Mouse (Mus musculus) ES-E14 (cell line): ENCODE data around the gene Lrrc28. TPM values are rescaled to one million over a fixed set of nuclear protein-coding genes. Genes with fewer than 3 reads are reported as not detected.
"Not testable (repeated sequence)": the region's sequence is repeated elsewhere in the genome, so short reads cannot be mapped to it uniquely, and the experiment has no call there.

Source experiments
- DNase-seq: peaks from one replicate; pipeline ENCODE4 v3.0.0-alpha.2; 2013; ENCODE audit warnings: low read depth, low spot score
- H3K27ac ChIP-seq: 2 replicates; pipeline ENCODE4 v1.5.1; 2012; ENCODE audit warnings: low read depth, mild to moderate bottlenecking, low read length, moderate library complexity, mixed read lengths; ENCODE audit not compliant: poor library complexity, insufficient read depth, severe bottlenecking
- H3K36me3 ChIP-seq: 2 replicates; pipeline ENCODE4 v1.6.1; 2012; ENCODE audit warnings: mild to moderate bottlenecking, low read length, moderate library complexity, mixed read lengths; ENCODE audit not compliant: control insufficient read depth, poor library complexity, insufficient read depth, severe bottlenecking
- H3K4me1 ChIP-seq, 2 experiments: fragments of 150-350 bp in 1 of 2; sonication (generic) in 1 of 2; 2 replicates each; pipeline ENCODE4 v1.6.1; 2012; ENCODE audit warnings: low read length in 2 of 2, mild to moderate bottlenecking in 1 of 2, mixed read lengths in 1 of 2; ENCODE audit not compliant: control insufficient read depth in 2 of 2, insufficient read depth in 2 of 2, poor library complexity in 1 of 2
- H3K4me3 ChIP-seq, 2 experiments: fragments of 150-350 bp in 1 of 2; sonication (generic) in 1 of 2; 2 replicates each; pipeline ENCODE4 v1.5.1; 2012; ENCODE audit warnings: low read length in 2 of 2, low read depth in 1 of 2, mild to moderate bottlenecking in 1 of 2, mixed read lengths in 1 of 2; ENCODE audit not compliant: insufficient read depth in 1 of 2, poor library complexity in 1 of 2, severe bottlenecking in 1 of 2
- H3K9ac ChIP-seq: 2 replicates; pipeline ENCODE4 v1.6.1; 2012; ENCODE audit warnings: low read depth, mild to moderate bottlenecking, low read length, mixed read lengths; ENCODE audit not compliant: poor library complexity, insufficient read depth, severe bottlenecking
- H3K9me3 ChIP-seq: fragments of 150-350 bp; sonication (generic); 2 replicates; pipeline ENCODE4 v1.6.1; 2012; ENCODE audit warnings: low read depth, mild to moderate bottlenecking, low read length; ENCODE audit not compliant: control insufficient read depth, insufficient read depth
- CHD2 ChIP-seq: IDR thresholded peaks from 2 replicates; pipeline ENCODE4 v1.6.1; 2014; ENCODE audit warnings: mild to moderate bottlenecking, low read depth, low read length, inconsistent platforms
- HCFC1 ChIP-seq: IDR thresholded peaks from 2 replicates; pipeline ENCODE4 v1.6.1; 2012; ENCODE audit warnings: low read length, inconsistent platforms, borderline replicate concordance; ENCODE audit not compliant: insufficient read depth
- MAFK ChIP-seq: IDR thresholded peaks from 2 replicates; pipeline ENCODE4 v1.6.1; 2014; ENCODE audit warnings: mild to moderate bottlenecking, low read depth, low read length, inconsistent platforms; ENCODE audit not compliant: insufficient read depth
- ZC3H11A ChIP-seq: IDR thresholded peaks from 2 replicates; pipeline ENCODE4 v1.6.1; 2012; ENCODE audit warnings: low read depth, mild to moderate bottlenecking, inconsistent platforms, low read length, borderline replicate concordance
- ZNF384 ChIP-seq: IDR thresholded peaks from 2 replicates; pipeline ENCODE4 v1.6.1; 2012; ENCODE audit warnings: low read depth, low read length, inconsistent platforms
- in situ Hi-C, 2 experiments: fragments of 600-800 bp; cut with MboI; formaldehyde crosslinking; loops; one replicate each; pipeline ENCODE4 v1.15.1; 2025; ENCODE audit warnings: low sequenced_read_pairs in 2 of 2, inconsistent platforms in 1 of 2; ENCODE audit not compliant: unreplicated experiment in 2 of 2
- total RNA-seq: library from RNA; depleted of rRNA; stranded (reverse); fragments of 300-350 nt; gene quantifications from 2 replicates; pipeline ENCODE4 v1.2.3, GENCODE M21; 2012

Gene Lrrc28
- total RNA-seq, 1 experiment = 25.0 TPM

DNA sequence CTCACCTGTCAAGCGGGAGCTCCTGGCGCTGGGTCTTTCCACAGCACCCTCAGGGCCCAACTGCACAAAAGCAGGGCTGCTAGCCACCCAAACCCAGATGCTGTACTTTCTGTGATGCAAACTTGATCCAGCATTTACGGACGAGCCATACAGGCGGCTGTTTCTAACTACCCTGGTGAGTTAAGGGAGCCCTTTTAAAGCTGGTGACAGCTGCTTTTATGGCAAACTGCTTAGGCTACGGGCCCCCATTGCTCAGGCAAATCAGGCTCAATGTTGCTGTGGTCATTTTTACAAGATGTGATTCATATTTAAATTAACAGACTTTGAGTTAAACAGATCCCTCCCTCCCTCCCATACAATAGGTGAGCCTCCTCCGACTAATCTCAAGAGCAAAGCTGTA lies 121.7 kb downstream of the Lrrc28 start:
- DNase-seq = no peak
- Histone ChIP-seq H3K9ac (no peak overlapping the region), H3K4me1 (no peaks in the 10 kb centered on the region), H3K27ac (no peak overlapping the region), H3K9me3 (no peaks in the 10 kb centered on the region), H3K36me3 (peaks cover 1% of the 10 kb centered on the region; the same call in 1 of the 2 replicates), H3K4me3 (no peak overlapping the region)
- TF ChIP-seq ZC3H11A (no peak), HCFC1 (no peak), CHD2 (no peak), ZNF384 (no peak), MAFK (no peak)
- in situ Hi-C loops = no loop called here

DNA sequence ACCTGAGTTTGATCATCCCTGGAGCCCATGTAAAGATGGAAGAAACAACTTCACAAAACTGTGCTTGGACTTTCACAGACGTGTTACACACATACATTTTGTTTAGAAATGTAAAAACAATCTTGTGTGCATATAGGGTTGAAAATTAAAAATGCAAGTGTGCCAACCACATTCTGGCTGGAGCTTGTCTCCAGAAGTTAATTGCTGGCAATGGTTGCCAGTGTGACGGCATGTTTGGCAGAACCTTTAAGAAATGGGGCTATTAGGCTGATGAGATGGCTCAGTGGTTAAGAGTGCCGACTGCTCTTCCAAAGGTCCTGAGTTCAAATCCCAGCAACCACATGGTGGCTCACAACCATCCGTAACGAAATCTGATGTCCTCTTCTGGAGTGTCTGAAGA lies 123.3 kb downstream of the Lrrc28 start:
- H3K4me1 ChIP-seq, H3K9me3 ChIP-seq, DNase-seq, H3K36me3 ChIP-seq, in situ Hi-C loops, H3K4me3 ChIP-seq, H3K9ac ChIP-seq, H3K27ac ChIP-seq: not testable (repeated sequence)

- in situ Hi-C loops = no loop called here
- Histone ChIP-seq H3K36me3 (no peaks in the 10 kb centered on the region), H3K27ac (no peak overlapping the region), H3K4me1 (no peaks in the 10 kb centered on the region), H3K4me3 (no peak overlapping the region), H3K9me3 (no peaks in the 10 kb centered on the region), H3K9ac (no peak overlapping the region)
- TF ChIP-seq ZNF384 (no peak), HCFC1 (no peak), MAFK (no peak), CHD2 (no peak), ZC3H11A (no peak)
- no peak for DNase-seq
Observed at GRCm38 (mm10) chr7:67520959-67521358, 124.1 kb downstream of the Lrrc28 start.

DNA sequence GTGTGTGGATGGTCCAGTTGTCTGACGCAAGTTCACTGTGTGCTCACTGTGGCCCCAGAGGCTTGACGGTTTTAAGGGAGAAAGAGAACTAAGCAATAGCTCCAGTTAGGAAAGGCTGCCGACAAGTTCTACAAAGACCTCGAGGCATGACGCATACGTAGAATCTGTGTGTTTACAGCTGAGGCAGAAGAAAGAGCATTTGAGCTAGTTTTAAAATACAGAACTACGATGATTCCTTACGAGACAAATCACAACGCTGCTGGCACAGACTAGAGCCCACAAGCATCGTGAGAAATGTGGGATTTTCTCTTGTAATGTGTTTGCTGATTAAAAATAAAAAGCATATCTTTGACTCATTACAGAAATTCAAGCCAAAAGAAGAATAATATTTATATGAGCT lies 125.1 kb downstream of the Lrrc28 start:
- no peaks in the 10 kb centered on the region; the same call in 1 of the 2 replicates for H3K36me3 ChIP-seq
- in situ Hi-C loops = no loop called here

GRCm38 (mm10) chr7:67515621-67516020 lies 129.4 kb downstream of the Lrrc28 start:
- in situ Hi-C loops = no loop called here
- no peak overlapping the region for H3K27ac ChIP-seq
- no peaks in the 10 kb centered on the region; the same call in none of the 2 replicates for H3K36me3 ChIP-seq
- DNase-seq = no peak
- TF ChIP-seq ZNF384 = no peak
- TF ChIP-seq ZC3H11A = no peak
- no peak for TF ChIP-seq CHD2
- no peak overlapping the region for H3K4me3 ChIP-seq
- H3K9ac ChIP-seq = no peak overlapping the region
- H3K9me3 ChIP-seq = no peaks in the 10 kb centered on the region
- no peaks in the 10 kb centered on the region for H3K4me1 ChIP-seq

More for the DNA sequence above, 125.1 kb downstream of the Lrrc28 start:
- Histone ChIP-seq H3K9me3 (no peaks in the 10 kb centered on the region), H3K9ac (no peak overlapping the region), H3K4me3 (no peak overlapping the region), H3K27ac (no peak overlapping the region), H3K4me1 (no peaks in the 10 kb centered on the region)
- no peak for TF ChIP-seq HCFC1
- TF ChIP-seq CHD2 = no peak
- TF ChIP-seq ZC3H11A = no peak
- TF ChIP-seq ZNF384 = no peak
- TF ChIP-seq MAFK = no peak
- no peak for DNase-seq
